Mouse (Mus musculus): Measurements from ENCODE around the gene Mcl1. TPM values are rescaled to one million over a fixed set of nuclear protein-coding genes. Genes with fewer than 3 reads are reported as not detected.
A peak's percentile ranks its signal among the peaks of the same experiment; 100 is the strongest.
"Not testable (repeated sequence)": the region's sequence is repeated elsewhere in the genome, so short reads cannot be mapped to it uniquely, and the experiment has no call there.

Mcl1 gene
- polyA plus RNA-seq, 1 experiment from 2014 or later, result 74.0 TPM

DNA sequence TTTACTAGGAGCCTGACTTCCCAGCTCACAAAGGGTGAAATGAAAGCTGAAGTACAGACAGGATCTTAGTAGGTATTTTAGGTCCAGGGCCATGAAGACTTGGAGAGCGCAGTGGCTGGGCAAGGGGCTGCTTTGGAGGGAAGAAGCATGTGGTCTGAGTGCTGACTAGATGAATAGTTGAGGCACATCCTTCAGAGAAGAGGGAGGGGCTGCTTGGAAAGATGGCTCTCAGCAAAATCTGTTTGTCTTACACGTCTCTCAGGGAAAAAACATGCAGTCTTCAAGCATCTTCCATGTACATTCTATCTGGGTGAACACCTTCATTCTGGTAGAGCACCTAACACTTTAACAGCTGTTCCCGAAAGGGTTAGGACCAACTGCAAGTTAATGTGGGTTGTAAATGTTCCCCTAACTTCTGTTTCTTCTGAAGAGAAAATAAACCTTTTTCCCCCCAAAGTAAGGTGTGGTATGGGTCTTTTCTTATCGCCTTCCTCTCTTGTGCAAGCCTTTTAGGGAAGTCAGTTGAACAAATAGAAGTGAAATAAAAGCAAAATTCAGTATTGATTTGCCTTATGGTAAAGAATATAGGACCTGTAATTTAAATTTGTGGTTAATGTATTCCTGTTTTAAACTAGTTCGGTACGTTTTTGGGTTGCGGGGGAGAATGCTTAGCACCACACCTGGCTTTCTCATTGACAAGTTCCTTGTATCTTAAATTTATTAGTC lies 4.3 kb downstream of the Mcl1 start:
- Histone ChIP-seq H3K9me3 (no peaks in the 10 kb centered on the region), H3K4me1 (peaks cover 50% of the 10 kb centered on the region), H3K27ac (no peak overlapping the region), H3K36me3 (replicated peaks) (peaks cover 52% of the 10 kb centered on the region), H3K4me3 (replicated peaks) (no peak overlapping the region), H3K27me3 (no peaks in the 10 kb centered on the region), H3K4me2 (no peak overlapping the region), H3K9ac (no peak overlapping the region)
- WGBS, result 89% methylated on average over 7 of the region's 7 CpGs
- no peak for ATAC-seq (ENCODE audit: low FRiP score)

DNA sequence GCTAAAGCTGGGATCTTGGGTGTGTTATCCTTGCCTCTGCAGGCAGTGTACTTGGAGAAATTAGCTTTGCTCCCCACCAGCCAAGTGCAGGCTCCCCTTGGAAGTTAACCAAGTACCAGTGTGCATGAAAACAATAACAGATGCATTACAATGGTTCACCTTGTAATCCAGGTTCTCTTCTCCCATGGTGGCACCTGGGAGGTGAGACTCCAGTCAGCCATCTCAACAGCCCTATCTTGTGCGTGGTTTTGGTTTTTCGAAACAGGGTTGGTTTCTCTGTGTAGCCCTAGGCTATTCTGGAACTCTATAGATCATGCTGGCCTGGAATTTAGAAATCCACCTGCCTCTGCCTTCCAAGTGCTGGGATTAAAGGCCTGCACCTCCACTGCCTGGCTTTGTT lies 4.9 kb downstream of the Mcl1 start:
- Histone ChIP-seq H3K27me3 (no peaks in the 10 kb centered on the region), H3K9ac (no peak overlapping the region), H3K4me2 (no peak overlapping the region), H3K4me3 (replicated peaks) (no peak overlapping the region), H3K36me3 (replicated peaks) (peaks cover 53% of the 10 kb centered on the region), H3K27ac (no peak overlapping the region), H3K9me3 (no peaks in the 10 kb centered on the region), H3K4me1 (peaks cover 52% of the 10 kb centered on the region)
- no peak for ATAC-seq (ENCODE audit: low FRiP score)
- 87% methylated on average over 2 of the region's 2 CpGs for WGBS

DNA sequence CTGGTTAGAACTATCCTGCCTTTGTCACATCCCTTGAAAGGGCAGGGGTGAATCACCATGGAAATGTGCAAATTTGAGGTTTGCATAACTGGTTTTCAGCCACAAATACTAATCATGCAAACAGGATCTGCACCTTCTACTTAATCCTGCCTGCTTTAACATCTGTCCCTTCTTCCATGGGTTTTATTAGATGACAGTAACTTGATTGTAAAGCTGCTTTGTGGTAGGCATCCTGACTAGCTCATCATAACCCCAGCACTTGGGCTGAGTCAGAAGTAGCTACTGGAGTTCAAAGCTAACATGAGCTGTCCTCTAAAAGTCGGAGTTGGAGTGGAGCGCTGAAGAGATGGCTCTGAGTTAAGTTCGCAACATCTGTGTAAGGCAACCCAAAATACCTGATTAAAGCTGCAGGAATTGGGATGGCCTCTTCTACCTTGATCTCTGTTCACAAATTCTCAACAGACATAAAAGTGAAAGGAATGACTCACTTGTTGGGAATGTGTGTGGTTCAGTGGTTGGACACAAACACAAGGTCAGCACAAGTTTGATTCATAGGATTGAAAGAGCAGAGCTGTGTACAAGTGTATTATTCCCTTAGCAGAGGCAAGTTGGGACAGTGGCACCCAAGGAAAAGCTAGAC lies 5.5 kb downstream of the Mcl1 start:
- Histone ChIP-seq H3K4me1 (peaks cover 56% of the 10 kb centered on the region), H3K9ac (no peak overlapping the region), H3K4me3 (replicated peaks) (no peak overlapping the region), H3K9me3 (no peaks in the 10 kb centered on the region), H3K27me3 (no peaks in the 10 kb centered on the region), H3K36me3 (replicated peaks) (peaks cover 58% of the 10 kb centered on the region), H3K4me2 (no peak overlapping the region), H3K27ac (no peak overlapping the region)
- 94% methylated on average over 3 of the region's 3 CpGs for WGBS
- ATAC-seq (ENCODE audit: low FRiP score), result no peak

DNA sequence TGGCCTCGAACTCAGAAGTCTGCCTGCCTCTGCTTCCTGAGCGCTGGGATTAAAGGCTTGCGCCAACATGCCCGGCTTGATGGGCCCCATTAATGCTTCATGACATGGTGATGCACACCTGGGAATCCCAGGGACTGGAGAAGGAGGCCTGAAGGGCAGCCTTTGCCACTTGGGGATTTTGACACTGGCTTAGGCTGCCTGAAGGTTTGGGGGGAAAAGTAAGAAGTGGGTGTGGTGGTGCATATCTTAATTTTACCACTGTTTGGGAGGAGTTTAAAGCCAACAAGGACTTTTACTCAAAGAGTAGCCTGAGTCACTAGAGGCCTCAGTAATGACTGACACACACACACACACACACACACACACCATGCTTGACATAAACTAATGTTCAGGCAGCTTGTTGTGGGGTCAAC lies 6.4 kb downstream of the Mcl1 start:
- peaks cover 66% of the 10 kb centered on the region for H3K36me3 ChIP-seq (replicated peaks)
- H3K4me3 ChIP-seq (replicated peaks), result no peak overlapping the region
- WGBS, result 87% methylated on average over 4 of the region's 4 CpGs
- H3K9ac ChIP-seq, result no peak overlapping the region
- no peak overlapping the region for H3K4me2 ChIP-seq
- H3K27ac ChIP-seq, result no peak overlapping the region
- H3K9me3 ChIP-seq, result no peaks in the 10 kb centered on the region
- H3K27me3 ChIP-seq, result no peaks in the 10 kb centered on the region
- H3K4me1 ChIP-seq, result peaks cover 56% of the 10 kb centered on the region
- ATAC-seq (ENCODE audit: low FRiP score), result no peak

DNA sequence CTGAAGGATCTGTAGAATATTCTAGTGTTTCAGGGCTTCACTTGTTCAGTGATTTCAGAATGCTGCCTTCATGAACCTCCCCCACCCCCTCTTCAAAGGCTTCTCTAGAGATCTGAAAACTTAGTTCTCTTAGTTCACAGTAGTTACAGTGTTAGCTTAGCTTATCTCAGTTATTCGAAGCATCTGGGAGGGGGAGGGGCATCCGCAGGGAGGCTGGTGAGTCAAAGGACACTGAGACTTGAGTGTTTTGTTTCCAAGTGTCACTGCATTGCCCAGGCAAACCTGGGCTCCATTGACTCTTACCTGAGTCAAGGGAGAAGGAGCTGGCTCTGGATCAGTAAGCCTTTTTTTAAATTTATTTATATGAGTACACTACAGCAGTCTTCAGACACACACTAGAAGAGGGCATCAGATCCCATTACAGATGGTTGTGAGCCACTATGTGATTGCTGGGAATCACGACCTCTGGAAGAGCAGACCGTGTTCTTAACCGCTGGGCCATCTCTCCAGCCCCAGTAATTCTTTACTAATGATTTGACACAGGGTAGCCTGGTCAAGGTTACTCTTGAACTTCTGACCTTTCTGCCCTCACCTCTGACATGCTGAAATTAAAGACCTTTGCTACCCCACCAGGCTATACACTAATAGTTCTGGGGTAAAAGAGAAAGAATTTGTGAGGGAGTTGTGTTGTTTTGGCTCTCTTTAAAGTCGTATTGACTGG lies 7.7 kb downstream of the Mcl1 start:
- Histone ChIP-seq H3K4me3 (replicated peaks) (no peak overlapping the region), H3K4me1 (peaks cover 44% of the 10 kb centered on the region), H3K27ac (no peak overlapping the region), H3K4me2 (no peak overlapping the region), H3K36me3 (replicated peaks) (peaks cover 59% of the 10 kb centered on the region), H3K9ac (no peak overlapping the region), H3K27me3 (no peaks in the 10 kb centered on the region), H3K9me3 (no peaks in the 10 kb centered on the region)
- ATAC-seq (ENCODE audit: low FRiP score), result no peak
- WGBS, result 63% methylated on average over 6 of the region's 6 CpGs

DNA sequence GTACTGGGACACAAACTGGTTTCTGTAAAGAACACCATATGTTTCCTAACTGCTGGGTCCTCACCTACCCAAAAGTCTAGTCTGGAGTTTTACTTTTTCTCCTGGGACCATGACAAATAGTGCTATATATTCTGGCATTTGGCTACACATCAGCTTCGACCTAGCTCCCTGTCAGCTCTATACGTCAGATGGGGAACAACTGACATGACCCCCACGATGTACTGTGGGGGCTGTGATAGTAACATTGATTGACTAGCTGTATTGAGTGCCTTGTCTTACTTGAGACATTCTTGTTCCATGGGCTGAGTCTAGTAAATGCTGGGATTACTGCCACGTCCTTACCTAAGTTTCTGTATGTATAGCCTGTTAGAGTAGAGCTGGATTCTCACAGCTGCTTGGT lies 8.9 kb downstream of the Mcl1 start:
- no peaks in the 10 kb centered on the region for H3K9me3 ChIP-seq
- peaks cover 35% of the 10 kb centered on the region for H3K4me1 ChIP-seq
- no peak overlapping the region for H3K4me3 ChIP-seq (replicated peaks)
- H3K4me2 ChIP-seq, result no peak overlapping the region
- WGBS, result 72% methylated on average over 4 of the region's 4 CpGs
- ATAC-seq (ENCODE audit: low FRiP score), result peak; percentile 16; the same call in 1 of the 2 replicates
- peak overlapping the region; percentile 80 for H3K27ac ChIP-seq
- H3K9ac ChIP-seq, result 0 out of 2 replicates have a peak overlapping the region, but pooled peaks have one; percentile 3
- no peaks in the 10 kb centered on the region for H3K27me3 ChIP-seq
- H3K36me3 ChIP-seq (replicated peaks), result peaks cover 50% of the 10 kb centered on the region

DNA sequence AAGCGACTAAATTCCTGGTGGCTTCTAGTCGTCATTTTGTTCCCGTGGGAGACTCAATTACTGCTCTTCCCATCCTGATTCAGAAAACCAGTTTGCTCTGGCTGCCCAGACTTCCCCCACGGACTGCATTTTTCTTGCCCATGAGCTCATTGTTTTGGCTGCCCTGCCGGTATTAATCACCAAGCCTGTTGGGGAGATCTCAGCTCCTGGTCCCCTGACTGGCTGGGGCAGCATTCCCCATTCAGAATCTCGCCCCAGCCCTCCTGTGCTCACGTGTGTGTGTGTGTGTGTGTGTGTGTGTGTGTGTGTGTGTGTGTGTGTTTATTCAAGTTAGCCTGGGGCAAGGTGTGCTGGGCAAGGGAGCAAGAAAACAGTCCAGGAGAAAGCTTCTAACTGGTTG lies 9.4 kb downstream of the Mcl1 start:
- peaks cover 34% of the 10 kb centered on the region for H3K4me1 ChIP-seq
- H3K9ac ChIP-seq, result 0 out of 2 replicates have a peak overlapping the region, but pooled peaks have one; percentile 3
- peak; percentile 36; the same call in 1 of the 2 replicates for ATAC-seq (ENCODE audit: low FRiP score)
- H3K4me3 ChIP-seq (replicated peaks), result no peak overlapping the region
- H3K9me3 ChIP-seq, result no peaks in the 10 kb centered on the region
- 31% methylated on average over 7 of the region's 7 CpGs for WGBS
- H3K4me2 ChIP-seq, result no peak overlapping the region
- H3K27ac ChIP-seq, result peak overlapping the region; percentile 80
- H3K36me3 ChIP-seq (replicated peaks), result peaks cover 45% of the 10 kb centered on the region
- no peaks in the 10 kb centered on the region for H3K27me3 ChIP-seq

DNA sequence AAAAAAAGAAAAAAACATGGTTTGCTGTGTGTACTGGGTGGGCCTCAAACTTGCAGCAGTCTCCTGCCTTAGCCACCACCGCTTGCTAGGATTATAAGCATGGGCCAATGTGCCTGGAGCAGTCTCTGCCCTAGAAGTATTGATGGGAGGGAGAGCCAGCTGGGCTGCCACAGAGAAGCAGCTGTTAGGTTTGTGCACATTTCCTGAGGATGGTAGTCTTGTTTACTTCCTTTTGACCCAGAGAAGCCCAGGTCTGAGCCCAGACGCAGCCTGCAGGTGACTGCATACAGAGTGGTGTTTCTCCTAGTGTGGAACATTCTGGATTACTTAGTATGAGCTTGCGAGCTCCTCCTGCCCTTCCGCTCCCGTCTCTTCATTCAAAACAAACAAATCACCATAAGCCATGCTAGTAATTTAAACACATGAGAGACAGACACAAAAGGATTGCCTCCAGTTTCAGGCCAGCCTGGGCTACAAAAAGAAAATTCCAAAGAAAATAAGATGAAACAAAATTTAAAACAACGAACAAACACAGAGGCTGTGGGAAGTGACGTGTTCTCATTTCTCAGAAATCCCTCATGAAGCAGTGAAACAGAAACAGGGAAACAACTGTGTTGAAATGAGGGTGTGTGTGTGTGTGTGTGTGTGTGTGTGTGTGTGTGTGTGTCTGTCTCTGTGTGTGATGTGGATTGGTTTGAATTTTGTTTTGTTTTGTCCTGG lies 10.2 kb downstream of the Mcl1 start:
- H3K36me3 ChIP-seq (replicated peaks), result peaks cover 42% of the 10 kb centered on the region
- no peak overlapping the region for H3K4me2 ChIP-seq
- 88% methylated on average over 7 of the region's 7 CpGs for WGBS
- no peaks in the 10 kb centered on the region for H3K9me3 ChIP-seq
- peaks cover 34% of the 10 kb centered on the region for H3K4me1 ChIP-seq
- no peaks in the 10 kb centered on the region for H3K27me3 ChIP-seq
- no peak overlapping the region for H3K4me3 ChIP-seq (replicated peaks)
- no peak for ATAC-seq (ENCODE audit: low FRiP score)
- no peak overlapping the region for H3K9ac ChIP-seq
- H3K27ac ChIP-seq, result peak overlapping the region; percentile 80

DNA sequence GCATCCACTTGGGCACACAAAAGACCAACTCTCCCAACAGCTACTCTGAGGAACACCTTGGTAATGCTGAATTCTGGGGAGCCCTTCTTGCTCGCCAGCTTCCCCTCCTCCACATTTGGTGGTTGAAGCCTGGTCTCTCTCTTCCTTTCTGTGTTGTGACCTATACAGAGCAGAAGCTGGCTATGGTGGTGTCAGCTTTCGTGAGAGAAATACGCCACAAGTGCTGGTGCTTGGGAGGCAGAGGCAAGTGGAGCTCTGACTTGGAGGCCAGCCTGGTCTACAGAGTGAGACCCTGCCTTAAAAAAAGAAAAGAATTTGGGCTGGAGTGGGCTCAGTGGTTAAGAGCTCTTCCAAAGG lies 10.7 kb downstream of the Mcl1 start:
- Histone ChIP-seq H3K36me3 (replicated peaks) (peaks cover 37% of the 10 kb centered on the region), H3K9ac (no peak overlapping the region), H3K27ac (no peak overlapping the region), H3K4me2 (no peak overlapping the region), H3K27me3 (no peaks in the 10 kb centered on the region), H3K4me3 (replicated peaks) (no peak overlapping the region), H3K9me3 (no peaks in the 10 kb centered on the region), H3K4me1 (peaks cover 35% of the 10 kb centered on the region)
- ATAC-seq (ENCODE audit: low FRiP score), result no peak
- WGBS, result 92% methylated on average over 3 of the region's 3 CpGs

DNA sequence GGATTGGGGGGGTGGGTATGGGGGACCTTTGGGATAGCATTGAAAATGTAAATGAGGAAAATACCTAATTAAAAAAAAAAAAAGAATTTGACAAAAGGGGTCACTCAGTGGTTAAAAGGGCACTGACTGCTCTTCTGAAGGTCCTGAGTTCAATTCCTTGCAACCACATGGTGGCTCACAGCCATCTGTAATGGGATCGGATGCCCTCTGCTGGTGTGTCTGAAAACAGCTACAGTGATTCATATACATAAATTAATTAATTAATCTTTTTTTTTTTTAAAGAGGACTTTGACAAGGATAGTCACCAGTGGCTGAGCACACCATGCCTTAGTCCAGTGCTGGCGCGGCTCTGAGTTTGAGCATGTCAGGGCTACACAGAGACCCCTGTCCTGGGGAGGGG lies 11.8 kb downstream of the Mcl1 start:
- 100% methylated on average over 3 of the region's 3 CpGs for WGBS
- not testable (repeated sequence) for H3K27me3 ChIP-seq; H3K4me3 ChIP-seq (replicated peaks); H3K9me3 ChIP-seq; ATAC-seq (ENCODE audit: low FRiP score); H3K27ac ChIP-seq; H3K4me2 ChIP-seq; H3K9ac ChIP-seq
- peaks cover 25% of the 10 kb centered on the region for H3K36me3 ChIP-seq (replicated peaks)
- peaks cover 40% of the 10 kb centered on the region for H3K4me1 ChIP-seq

DNA sequence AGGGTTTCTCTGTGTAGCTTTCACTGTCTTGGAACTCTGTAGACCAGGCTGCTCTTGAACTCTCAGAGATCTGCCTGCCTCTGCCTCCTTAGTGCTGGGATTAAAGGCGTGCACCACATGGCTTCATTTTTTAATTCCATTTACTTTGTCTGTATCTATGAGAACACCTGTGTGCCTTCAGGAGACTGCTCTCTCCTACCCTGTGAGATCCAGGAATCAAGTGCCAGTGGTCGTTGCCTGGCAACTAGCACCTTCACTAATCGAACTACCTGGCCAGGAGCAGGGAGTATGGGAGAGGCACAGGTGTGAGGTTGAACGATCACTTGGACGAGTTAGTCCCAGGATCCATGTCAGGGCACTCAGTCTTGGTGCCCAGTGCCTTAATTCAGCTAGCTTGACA lies 12.6 kb downstream of the Mcl1 start:
- Histone ChIP-seq H3K27me3 (no peaks in the 10 kb centered on the region), H3K27ac (no peak overlapping the region), H3K4me1 (peaks cover 43% of the 10 kb centered on the region), H3K4me3 (replicated peaks) (no peak overlapping the region), H3K9me3 (no peaks in the 10 kb centered on the region), H3K9ac (no peak overlapping the region), H3K4me2 (no peak overlapping the region), H3K36me3 (replicated peaks) (peaks cover 21% of the 10 kb centered on the region)
- WGBS, result 94% methylated on average over 5 of the region's 5 CpGs
- no peak for ATAC-seq (ENCODE audit: low FRiP score)

DNA sequence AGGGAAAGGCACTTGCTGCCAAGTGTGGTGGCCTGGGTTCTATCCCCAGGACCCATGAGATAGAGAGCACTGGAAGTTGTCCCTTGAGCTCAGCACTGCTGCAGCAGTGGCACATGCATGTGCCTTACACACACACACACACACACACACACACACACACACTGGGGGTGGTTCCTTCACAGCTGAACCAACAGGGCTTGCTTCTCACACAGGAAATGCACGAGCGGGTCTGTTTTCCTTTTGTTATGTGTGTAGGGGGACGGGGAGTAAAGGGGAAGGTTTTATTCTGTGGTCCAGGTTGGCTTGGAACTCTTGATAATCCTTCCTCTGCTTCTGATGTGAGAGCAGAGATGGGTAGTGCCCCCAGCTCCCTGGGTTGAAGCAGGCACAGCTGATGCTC lies 13.9 kb downstream of the Mcl1 start:
- no peak for ATAC-seq (ENCODE audit: low FRiP score)
- Histone ChIP-seq H3K27ac (0 out of 2 replicates have a peak overlapping the region, but pooled peaks have one; percentile 31), H3K9ac (no peak overlapping the region), H3K27me3 (no peaks in the 10 kb centered on the region), H3K36me3 (replicated peaks) (peaks cover 19% of the 10 kb centered on the region), H3K4me3 (replicated peaks) (no peak overlapping the region), H3K9me3 (no peaks in the 10 kb centered on the region), H3K4me1 (peaks cover 41% of the 10 kb centered on the region), H3K4me2 (no peak overlapping the region)
- WGBS, result 56% methylated on average over 3 of the region's 3 CpGs
